Mouse (Mus musculus): ENCODE measurements around the gene Gm28038. TPM values are rescaled to one million over a fixed set of nuclear protein-coding genes. Genes with fewer than 3 reads are reported as not detected.

Gm28038 gene
- polyA plus RNA-seq, 1 experiment = 3.5 TPM

DNA sequence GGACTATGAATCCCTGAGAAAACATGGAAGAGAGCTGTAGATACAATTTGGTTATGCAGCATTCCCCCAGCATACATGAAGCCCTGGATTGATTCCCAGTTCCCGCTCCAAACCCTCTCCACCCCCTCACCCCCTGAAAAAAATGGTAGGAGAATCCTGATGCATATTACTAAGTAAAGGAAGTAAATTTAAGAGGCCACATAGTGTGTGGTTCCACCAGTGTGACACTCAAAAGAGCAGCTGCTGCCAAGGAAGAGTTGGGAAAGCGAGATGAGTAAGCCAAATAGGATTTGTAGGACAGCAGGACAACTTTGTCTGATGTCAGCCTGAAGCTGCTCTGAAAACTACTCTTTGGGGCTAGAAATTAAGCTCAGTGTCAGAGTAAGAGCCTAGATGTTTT lies 30.6 kb downstream of the Gm28038 start:
- H3K4me1 ChIP-seq (ENCODE audit: control insufficient read depth, insufficient read depth, low read length) = no peaks in the 10 kb centered on the region
- no peak overlapping the region for H3K27ac ChIP-seq (ENCODE audit: insufficient read depth, low read depth, low read length)
- TF ChIP-seq POLR2A (IDR thresholded peaks at IDR 0.05; ENCODE audit: borderline replicate concordance, low read depth, low read length) (no peak), CTCF (IDR thresholded peaks at IDR 0.05; ENCODE audit: low read depth, low read length) (no peak)
- H3K4me3 ChIP-seq (ENCODE audit: insufficient read depth, low read length) = no peak overlapping the region

DNA sequence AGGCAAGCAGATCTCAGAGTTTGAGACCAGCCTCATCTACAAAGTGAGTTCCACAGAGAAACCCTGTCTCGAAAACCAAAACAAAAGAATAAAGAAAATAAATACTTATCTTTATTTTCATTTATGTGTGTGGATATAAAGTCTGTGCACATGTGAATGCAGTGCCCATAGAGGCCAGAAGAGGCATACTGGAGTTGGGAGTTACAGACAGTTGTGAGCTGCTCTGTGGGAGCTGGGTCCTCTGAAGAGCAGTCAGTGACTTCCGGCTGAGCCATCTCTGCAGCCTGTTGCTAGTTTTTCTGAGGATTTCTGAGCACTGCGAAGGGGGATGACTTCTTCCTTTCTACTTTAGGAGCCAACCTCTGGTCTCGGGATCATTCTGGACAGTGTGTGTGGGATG lies 35.3 kb downstream of the Gm28038 start:
- Histone ChIP-seq H3K4me3 (ENCODE audit: insufficient read depth, low read length) (no peak overlapping the region), H3K27ac (ENCODE audit: insufficient read depth, low read depth, low read length) (no peak overlapping the region), H3K4me1 (ENCODE audit: control insufficient read depth, insufficient read depth, low read length) (no peaks in the 10 kb centered on the region)
- TF ChIP-seq CTCF (IDR thresholded peaks at IDR 0.05; ENCODE audit: low read depth, low read length) (no peak), POLR2A (IDR thresholded peaks at IDR 0.05; ENCODE audit: borderline replicate concordance, low read depth, low read length) (no peak)

DNA sequence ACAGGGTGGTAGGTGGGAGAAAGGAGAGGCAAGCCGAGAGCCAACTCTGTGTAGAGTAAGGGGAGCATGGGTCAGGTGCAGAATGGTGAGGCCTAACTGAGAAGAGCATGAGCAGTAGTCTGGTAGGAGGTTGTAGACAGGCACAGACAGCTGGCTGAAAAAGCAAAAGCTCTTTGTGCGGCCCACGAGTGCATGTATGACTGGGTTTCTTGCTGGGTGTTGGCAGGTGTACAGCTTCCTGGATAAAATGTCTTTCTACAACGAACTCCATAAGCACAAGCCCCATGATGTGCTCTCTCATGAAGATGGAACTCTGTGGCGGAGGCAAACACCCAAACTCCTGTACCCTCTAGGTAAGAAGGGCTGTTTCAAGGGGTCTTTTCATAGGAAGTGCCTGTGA lies 36.1 kb downstream of the Gm28038 start:
- Histone ChIP-seq H3K27ac (ENCODE audit: insufficient read depth, low read depth, low read length) (no peak overlapping the region), H3K4me3 (ENCODE audit: insufficient read depth, low read length) (no peak overlapping the region), H3K4me1 (ENCODE audit: control insufficient read depth, insufficient read depth, low read length) (no peaks in the 10 kb centered on the region)
- TF ChIP-seq CTCF (IDR thresholded peaks at IDR 0.05; ENCODE audit: low read depth, low read length) (no peak), POLR2A (IDR thresholded peaks at IDR 0.05; ENCODE audit: borderline replicate concordance, low read depth, low read length) (no peak)

DNA sequence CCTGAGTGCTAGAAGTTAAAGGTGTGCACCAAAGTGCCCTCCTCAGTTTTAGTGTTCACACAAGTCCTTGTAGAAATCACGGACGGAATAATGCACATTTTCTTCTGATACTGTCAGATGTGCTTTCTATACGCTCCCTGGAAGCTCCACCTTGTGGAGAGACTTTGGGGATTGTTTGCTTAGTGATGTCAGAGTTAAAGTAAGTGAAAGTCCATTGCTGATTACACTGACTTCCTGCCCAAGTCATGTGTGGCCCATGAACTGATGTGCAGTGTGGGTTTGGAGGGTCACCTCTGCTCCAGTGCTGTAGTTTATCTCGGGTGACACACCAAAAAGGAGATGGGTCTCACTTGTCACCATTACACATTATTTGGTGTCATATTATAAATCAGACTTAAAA lies 38.4 kb downstream of the Gm28038 start:
- Histone ChIP-seq H3K4me1 (ENCODE audit: control insufficient read depth, insufficient read depth, low read length) (no peaks in the 10 kb centered on the region), H3K27ac (ENCODE audit: insufficient read depth, low read depth, low read length) (no peak overlapping the region)
- no peak for TF ChIP-seq POLR2A (IDR thresholded peaks at IDR 0.05; ENCODE audit: borderline replicate concordance, low read depth, low read length)
- no peak for TF ChIP-seq CTCF (IDR thresholded peaks at IDR 0.05; ENCODE audit: low read depth, low read length)

DNA sequence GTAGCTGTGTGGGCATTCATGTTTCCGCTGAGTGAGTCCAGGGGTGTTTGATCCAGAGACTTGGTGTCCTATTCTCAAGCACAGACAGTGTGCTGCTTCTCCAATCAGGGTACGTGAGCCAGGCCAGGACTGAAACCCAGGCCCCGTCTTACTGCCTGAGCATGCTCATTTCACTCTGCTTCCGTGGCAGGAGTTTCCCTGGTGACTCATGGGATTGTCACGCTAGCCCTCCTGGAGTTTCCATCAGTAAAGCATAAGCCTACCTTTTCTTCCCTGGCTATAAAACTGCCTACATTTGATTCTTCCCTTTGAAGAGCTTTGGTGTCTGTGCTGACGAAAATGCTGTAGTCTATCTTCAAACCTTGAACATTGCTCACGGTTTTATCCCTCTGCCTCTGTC lies 42.3 kb downstream of the Gm28038 start:
- Histone ChIP-seq H3K27ac (ENCODE audit: insufficient read depth, low read depth, low read length) (no peak overlapping the region), H3K4me1 (ENCODE audit: control insufficient read depth, insufficient read depth, low read length) (no peaks in the 10 kb centered on the region), H3K4me3 (ENCODE audit: insufficient read depth, low read length) (no peak overlapping the region)
- TF ChIP-seq POLR2A (IDR thresholded peaks at IDR 0.05; ENCODE audit: borderline replicate concordance, low read depth, low read length) (no peak), CTCF (IDR thresholded peaks at IDR 0.05; ENCODE audit: low read depth, low read length) (no peak)

More for the DNA sequence above, 38.4 kb downstream of the Gm28038 start:
- no peak overlapping the region for H3K4me3 ChIP-seq (ENCODE audit: insufficient read depth, low read length)

DNA sequence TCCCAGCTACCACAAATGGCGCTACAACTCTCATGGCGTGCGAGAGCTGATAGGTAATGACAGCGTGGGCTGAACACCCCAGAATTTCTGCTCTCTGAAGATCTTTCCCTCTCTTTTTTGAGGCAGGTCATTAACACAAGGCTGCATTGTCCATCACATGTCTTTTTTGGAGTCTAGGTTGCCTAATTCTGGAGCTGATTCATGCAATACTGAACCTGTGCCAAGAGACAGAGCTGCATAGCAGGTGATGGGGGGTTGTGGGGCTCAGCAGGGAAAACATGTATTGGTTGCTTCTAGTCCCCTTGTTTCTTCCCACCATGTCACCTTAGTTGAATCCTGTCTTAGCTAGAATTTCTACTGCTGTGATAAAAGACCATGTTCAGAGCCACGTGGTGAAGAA lies 44.5 kb downstream of the Gm28038 start:
- Histone ChIP-seq H3K4me3 (ENCODE audit: insufficient read depth, low read length) (no peak overlapping the region), H3K27ac (ENCODE audit: insufficient read depth, low read depth, low read length) (no peak overlapping the region), H3K4me1 (ENCODE audit: control insufficient read depth, insufficient read depth, low read length) (no peaks in the 10 kb centered on the region)
- TF ChIP-seq POLR2A (IDR thresholded peaks at IDR 0.05; ENCODE audit: borderline replicate concordance, low read depth, low read length) (no peak), CTCF (IDR thresholded peaks at IDR 0.05; ENCODE audit: low read depth, low read length) (no peak)

DNA sequence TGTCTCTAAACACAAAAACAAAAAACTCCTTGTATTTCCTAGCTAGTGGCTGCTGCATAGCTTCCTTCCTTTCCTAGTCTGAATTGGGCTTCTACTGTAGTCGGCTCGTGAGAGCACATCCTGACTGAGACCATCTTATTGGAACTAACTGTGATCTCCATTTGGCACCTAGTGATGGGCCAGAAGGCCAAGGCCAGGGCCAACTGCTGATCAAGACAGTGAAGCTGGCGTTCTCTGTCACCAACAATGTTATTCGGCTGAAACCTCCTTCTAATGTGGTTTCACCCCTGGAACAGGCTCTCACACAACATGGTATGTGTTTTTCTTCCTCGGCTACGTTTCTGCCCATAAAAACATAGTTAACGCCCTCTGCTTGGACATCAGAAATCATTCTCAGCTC lies 46.4 kb downstream of the Gm28038 start:
- H3K4me1 ChIP-seq (ENCODE audit: control insufficient read depth, insufficient read depth, low read length) = no peaks in the 10 kb centered on the region
- no peak overlapping the region for H3K4me3 ChIP-seq (ENCODE audit: insufficient read depth, low read length)
- no peak overlapping the region for H3K27ac ChIP-seq (ENCODE audit: insufficient read depth, low read depth, low read length)
- TF ChIP-seq POLR2A (IDR thresholded peaks at IDR 0.05; ENCODE audit: borderline replicate concordance, low read depth, low read length) (no peak), CTCF (IDR thresholded peaks at IDR 0.05; ENCODE audit: low read depth, low read length) (no peak)

DNA sequence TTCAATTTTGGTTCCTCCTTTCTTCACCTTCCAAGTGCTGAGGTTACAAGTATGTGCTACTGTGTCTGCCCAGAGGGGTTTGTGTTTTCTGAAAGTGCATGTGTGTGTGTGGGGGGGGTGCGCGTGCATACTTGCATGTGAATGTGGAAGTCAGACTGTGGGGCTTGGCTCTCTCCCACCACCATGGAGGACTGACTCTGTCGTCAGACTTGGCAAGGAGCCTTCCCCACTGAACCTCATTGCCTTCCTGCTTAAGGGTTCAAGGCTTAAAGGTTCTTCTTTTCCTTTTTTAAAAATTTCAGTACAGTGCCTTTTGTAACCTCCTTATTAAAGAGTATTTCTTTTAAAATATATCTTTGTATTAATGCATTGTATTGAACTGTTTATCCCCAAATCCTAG lies 47.9 kb downstream of the Gm28038 start:
- Histone ChIP-seq H3K4me1 (ENCODE audit: control insufficient read depth, insufficient read depth, low read length) (no peaks in the 10 kb centered on the region), H3K27ac (ENCODE audit: insufficient read depth, low read depth, low read length) (no peak overlapping the region)

DNA sequence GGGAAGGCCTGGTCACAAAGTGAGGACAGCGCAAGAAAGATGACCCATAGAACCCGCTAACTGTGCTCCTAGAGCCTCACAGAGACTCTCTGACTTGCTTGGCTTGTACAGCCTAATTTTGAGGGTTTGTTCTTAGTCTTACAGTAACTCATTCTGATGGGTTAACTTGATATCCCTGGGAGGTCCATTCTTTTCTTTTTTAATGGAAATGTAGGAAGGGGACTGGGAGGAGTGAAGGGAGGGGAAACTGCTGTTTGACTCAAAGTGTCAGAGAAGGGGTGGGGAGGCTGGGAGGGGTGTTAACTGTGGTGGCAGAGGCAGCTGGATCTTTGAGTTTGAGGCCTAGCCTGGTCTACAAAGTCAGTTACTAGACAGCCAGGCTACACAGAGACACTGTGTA lies 54.5 kb downstream of the Gm28038 start:
- no peak overlapping the region for H3K27ac ChIP-seq (ENCODE audit: insufficient read depth, low read depth, low read length)
- H3K4me3 ChIP-seq (ENCODE audit: insufficient read depth, low read length) = no peak overlapping the region
- TF ChIP-seq CTCF (IDR thresholded peaks at IDR 0.05; ENCODE audit: low read depth, low read length) (no peak), POLR2A (IDR thresholded peaks at IDR 0.05; ENCODE audit: borderline replicate concordance, low read depth, low read length) (no peak)
- no peaks in the 10 kb centered on the region for H3K4me1 ChIP-seq (ENCODE audit: control insufficient read depth, insufficient read depth, low read length)

More for the DNA sequence above, 47.9 kb downstream of the Gm28038 start:
- H3K4me3 ChIP-seq (ENCODE audit: insufficient read depth, low read length) = no peak overlapping the region
- TF ChIP-seq POLR2A (IDR thresholded peaks at IDR 0.05; ENCODE audit: borderline replicate concordance, low read depth, low read length) = no peak
- no peak for TF ChIP-seq CTCF (IDR thresholded peaks at IDR 0.05; ENCODE audit: low read depth, low read length)

DNA sequence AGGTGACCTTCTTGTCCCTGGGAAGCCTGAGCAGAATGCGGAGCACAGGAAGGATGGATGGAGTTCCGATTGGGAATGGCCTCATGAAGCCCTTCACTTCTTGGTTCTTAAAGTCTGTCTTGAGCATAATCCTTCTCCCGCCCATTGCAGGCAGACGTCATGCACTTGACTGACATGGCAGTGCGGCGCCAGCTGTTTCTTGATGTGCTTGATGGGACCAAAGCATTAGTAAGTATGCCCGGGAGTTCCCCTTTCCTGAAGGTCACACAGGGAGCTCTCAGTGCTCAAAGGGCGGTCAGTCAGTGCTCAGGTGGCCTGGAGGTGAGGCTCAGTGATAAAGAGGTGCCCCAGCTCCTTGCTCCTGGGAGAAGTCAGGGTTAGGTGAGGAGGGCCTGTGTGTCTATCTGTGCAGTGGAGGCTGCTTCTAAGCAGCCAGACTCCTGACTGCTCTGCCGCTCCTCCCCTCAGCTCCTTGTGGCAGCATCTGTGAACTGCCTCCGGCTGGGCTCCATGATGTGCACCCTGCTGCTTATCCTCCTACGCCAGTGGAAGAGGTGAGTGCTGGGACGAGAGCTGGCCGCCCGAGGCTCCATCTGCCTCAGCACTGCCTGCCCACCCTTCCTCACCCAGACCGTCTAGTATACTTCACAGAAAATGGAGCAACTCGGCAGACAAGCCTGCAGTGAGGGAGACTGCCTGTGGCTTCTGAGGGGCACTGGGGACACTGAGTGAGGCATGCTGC lies 55.5 kb downstream of the Gm28038 start:
- TF ChIP-seq POLR2A (IDR thresholded peaks at IDR 0.05; ENCODE audit: borderline replicate concordance, low read depth, low read length) = no peak
- no peak for TF ChIP-seq CTCF (IDR thresholded peaks at IDR 0.05; ENCODE audit: low read depth, low read length)
- H3K4me3 ChIP-seq (ENCODE audit: insufficient read depth, low read length) = no peak overlapping the region
- H3K4me1 ChIP-seq (ENCODE audit: control insufficient read depth, insufficient read depth, low read length) = no peaks in the 10 kb centered on the region
- H3K27ac ChIP-seq (ENCODE audit: insufficient read depth, low read depth, low read length) = no peak overlapping the region
